Mouse (Mus musculus) embryonic fibroblast, embryonic 13.5 days (primary cell): ENCODE measurements around the gene Sppl3. TPM values are rescaled to one million over a fixed set of nuclear protein-coding genes. Genes with fewer than 3 reads are reported as not detected.

Experiments used
- H3K27ac ChIP-seq: 2 replicates; pipeline ENCODE4 v1.5.1; 2012; ENCODE audit warnings: low read length, control low read depth, inconsistent platforms; ENCODE audit not compliant: insufficient read depth
- H3K4me1 ChIP-seq: 2 replicates; pipeline ENCODE4 v1.6.1; 2011; ENCODE audit warnings: low read length; ENCODE audit not compliant: control insufficient read depth, insufficient read depth
- H3K4me3 ChIP-seq: 2 replicates; pipeline ENCODE4 v1.5.1; 2011; ENCODE audit warnings: mild to moderate bottlenecking, control low read depth, low read length; ENCODE audit not compliant: insufficient read depth
- CTCF ChIP-seq: IDR thresholded peaks from 2 replicates; pipeline ENCODE4 v1.5.1; 2011; ENCODE audit warnings: mild to moderate bottlenecking, control low read depth, low read length, moderate library complexity, borderline replicate concordance; ENCODE audit not compliant: insufficient read depth
- POLR2A ChIP-seq: IDR thresholded peaks from 2 replicates; pipeline ENCODE4 v1.6.1; 2011; ENCODE audit warnings: low read depth, mild to moderate bottlenecking, control low read depth, low read length, moderate library complexity
- polyA plus RNA-seq: library from polyadenylated mRNA; stranded (reverse); fragments of >200 nt; gene quantifications from 2 replicates; pipeline ENCODE4 v1.2.4, GENCODE M21; 2011; ENCODE audit warnings: low read depth; ENCODE audit not compliant: missing spikeins, insufficient read length

The Sppl3 gene
- polyA plus RNA-seq, 1 experiment = 85.3 TPM

DNA sequence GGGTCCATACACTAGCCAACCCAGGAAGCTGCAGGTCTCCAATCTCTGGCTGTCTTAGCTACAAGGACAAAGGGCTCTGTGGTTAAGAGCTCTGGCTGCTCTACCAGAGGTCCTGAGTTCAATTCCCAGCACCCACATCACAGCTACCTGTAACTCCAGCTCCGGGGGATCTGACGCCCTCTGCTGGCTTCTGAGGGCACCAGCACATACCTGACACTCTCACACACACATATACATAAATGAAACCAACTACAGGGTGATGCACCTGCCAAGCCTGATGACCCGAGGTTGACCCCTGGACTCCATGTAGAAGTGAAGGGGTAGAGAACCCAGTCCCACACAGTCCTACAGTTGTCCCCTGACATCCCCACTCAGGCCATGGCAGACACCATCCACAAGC is 105.5 kb downstream of the Sppl3 start:
- H3K4me3 ChIP-seq = no peak overlapping the region
- no peak overlapping the region for H3K27ac ChIP-seq
- TF ChIP-seq CTCF = no peak
- no peak for TF ChIP-seq POLR2A
- H3K4me1 ChIP-seq = no peaks in the 10 kb centered on the region; the same call in 1 of the 2 replicates

DNA sequence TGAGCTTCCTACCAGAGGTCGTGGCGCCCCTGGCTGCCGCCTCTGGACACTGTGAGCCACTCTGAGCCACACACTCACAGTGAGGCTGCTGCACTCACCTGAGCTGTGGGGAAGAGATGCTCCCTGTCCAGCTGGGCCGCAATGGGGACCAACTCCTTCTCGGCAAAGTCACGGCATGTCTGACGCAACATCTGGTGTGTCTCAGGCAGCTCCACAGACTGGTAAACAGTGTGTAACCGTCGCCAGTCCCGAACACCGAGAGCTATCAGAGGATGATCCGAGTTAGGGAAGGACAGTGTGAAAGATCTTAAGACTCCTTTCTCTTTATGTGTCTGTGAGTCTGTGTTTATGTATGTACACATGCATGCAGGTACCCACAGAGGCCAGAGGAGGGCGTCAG is 106.5 kb downstream of the Sppl3 start:
- no peak for TF ChIP-seq CTCF
- TF ChIP-seq POLR2A = no peak
- Histone ChIP-seq H3K27ac (no peak overlapping the region), H3K4me3 (no peak overlapping the region), H3K4me1 (no peaks in the 10 kb centered on the region; the same call in 1 of the 2 replicates)

DNA sequence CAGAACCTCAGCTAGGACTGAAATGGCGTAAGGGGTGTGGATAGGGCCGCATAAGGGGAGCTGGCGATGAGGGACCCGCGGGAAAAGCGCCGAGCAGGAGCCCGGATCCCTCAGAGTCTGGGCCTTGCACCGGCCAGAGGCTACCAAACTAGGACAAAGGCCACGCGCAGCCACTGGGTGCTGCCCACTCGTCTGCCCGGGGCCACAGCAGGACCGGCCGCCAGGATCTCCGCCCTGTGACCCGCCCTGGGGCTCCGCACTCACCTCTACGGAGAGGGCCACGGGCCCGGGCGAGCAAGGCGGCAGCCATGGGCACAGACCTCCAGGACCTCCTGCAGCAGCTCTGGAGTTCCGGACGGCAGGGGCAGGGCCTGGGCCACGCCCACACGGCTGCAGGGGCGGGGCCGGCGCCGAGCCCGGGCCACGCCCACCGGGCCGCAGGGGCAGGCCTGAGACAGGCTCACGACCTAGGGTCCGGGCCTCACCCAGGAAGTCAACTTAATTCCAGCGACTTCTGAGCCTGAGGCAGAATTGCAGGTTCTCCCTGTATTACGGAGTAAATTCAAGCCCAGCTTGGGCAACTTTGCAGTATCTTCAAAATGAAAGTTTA is 108.1 kb downstream of the Sppl3 start, which contains the start of gene Acads:
Gene Acads, minus strand, starts transcription at position 386 of the 610 bp plus-strand sequence.
- Histone ChIP-seq H3K4me3 (peak within 1 kb of the TSS; percentile 96), H3K4me1 (no peaks in the 10 kb centered on the region; the same call in 1 of the 2 replicates), H3K27ac (peak within 1 kb of the TSS; percentile 22; the same call in 1 of the 2 replicates)
- peak; percentile 87 for TF ChIP-seq POLR2A
- TF ChIP-seq CTCF = no peak

DNA sequence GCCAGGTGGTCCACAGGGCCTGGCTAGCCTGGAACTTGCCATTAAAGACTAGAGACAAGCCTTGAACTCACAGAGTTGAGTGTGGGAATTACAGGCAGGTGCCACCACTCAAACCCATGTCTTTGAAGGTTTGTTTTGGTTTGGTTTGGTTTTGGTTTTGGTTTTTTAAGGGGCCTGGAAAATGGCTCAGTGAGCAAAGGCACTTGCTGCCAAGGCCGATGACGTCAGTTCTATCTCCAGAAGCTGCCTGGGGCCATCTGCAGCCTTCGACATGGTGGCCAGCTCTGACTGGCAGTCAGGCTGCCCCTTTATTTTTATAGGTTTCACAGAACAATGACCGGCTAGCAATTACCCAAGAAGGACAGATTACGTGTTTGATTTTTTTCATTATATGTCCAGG is 110.0 kb downstream of the Sppl3 start:
- Histone ChIP-seq H3K4me1 (peaks cover 4% of the 10 kb centered on the region; the same call in 1 of the 2 replicates), H3K27ac (no peak overlapping the region), H3K4me3 (no peak overlapping the region)
- TF ChIP-seq CTCF (no peak), POLR2A (no peak)

DNA sequence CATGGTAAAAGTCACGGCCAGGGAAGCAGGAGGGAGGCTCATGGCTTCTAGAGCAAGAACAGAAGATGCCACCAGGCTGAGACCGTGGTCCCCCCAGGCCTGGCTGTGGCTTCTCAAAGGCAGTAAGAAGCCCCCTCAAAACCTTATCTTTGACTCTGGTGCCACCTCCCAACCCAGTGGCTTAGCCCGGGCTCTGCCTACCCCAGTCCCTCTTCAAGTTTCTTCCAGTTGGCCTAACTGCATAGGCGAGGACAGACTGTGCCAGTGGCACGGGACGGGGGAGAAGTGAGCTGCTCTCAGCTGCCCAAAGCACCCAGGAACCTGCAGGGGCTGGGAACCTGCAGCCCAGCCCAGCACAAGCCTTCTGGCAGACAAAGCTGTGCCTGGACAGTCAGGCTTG is 113.8 kb downstream of the Sppl3 start:
- Histone ChIP-seq H3K4me3 (no peak overlapping the region), H3K4me1 (peaks cover 4% of the 10 kb centered on the region; the same call in 1 of the 2 replicates), H3K27ac (no peak overlapping the region)
- no peak for TF ChIP-seq CTCF
- no peak for TF ChIP-seq POLR2A

DNA sequence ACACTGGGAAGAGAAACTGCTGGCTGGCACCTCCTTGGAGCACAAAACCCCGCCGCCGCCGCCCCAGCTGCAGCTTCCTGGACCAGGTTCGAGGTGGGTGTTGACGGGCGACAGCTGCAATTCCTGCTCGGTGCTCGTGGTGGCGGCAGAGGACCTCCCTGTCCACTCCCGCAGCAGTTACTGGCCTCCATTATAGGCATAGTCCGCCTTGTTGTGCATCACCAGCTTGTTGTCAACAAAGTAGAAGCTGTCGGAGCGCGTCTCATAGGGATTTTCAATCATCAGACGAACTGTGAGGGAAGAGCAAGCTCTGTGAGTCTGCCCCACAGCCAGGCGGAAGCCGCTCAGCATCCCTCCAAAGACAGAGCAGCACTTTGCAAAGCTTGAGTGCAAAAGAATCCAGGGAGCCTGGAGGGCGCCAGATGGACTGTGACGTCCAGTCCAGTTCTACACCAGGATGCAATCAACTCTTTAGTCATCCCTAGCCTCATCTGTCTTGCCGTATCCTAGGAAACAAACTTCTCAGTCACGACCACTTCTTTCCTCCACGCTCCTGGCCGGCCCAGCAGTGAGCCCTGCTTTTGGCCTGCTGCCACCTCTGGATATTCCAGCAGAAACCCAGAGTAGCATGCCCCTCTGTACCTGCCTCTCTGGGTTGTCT is 114.4 kb downstream of the Sppl3 start:
- TF ChIP-seq CTCF = peak; percentile 98
- no peak for TF ChIP-seq POLR2A

DNA sequence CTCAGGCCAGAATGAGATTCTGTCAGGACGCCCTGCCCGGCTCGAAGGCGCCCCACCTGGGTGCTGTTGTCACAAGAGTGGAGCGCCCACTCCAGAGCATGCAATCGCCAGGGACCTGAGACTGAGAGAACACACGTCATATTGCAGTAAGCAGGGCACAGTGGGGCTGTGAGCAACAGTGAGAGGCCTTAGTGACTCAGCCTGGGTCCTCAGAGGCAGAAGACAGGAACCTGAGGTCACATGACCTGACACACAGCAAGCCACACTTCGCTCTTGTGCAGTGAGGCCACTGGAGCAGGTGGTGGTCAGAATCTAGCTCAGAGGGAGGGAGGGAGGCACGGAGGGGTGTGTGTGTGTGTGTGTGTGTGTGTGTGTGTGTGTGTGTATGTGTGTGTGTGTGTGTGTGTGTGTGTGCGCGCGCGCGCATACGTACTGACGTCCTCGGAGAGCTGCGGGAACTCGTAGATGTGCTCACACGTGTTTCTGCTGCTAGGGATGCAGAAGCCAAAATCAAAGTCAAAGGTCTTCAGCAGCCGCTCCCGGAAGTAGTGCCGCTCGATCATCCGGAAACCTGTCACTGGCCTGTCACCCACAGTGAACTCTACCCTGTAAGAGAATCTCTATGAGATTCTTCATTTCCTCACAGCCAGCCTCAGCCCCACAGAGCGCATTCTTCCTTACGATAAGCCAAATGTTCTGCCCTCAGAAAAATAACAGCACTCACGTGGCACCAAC is 115.8 kb downstream of the Sppl3 start:
- Histone ChIP-seq H3K4me3 (no peak overlapping the region), H3K4me1 (peaks cover 4% of the 10 kb centered on the region; the same call in 1 of the 2 replicates), H3K27ac (no peak overlapping the region)
- no peak for TF ChIP-seq CTCF
- TF ChIP-seq POLR2A = no peak

More for the DNA sequence above, 114.4 kb downstream of the Sppl3 start:
- H3K4me3 ChIP-seq = no peak overlapping the region
- no peak overlapping the region for H3K27ac ChIP-seq
- peaks cover 4% of the 10 kb centered on the region; the same call in 1 of the 2 replicates for H3K4me1 ChIP-seq

DNA sequence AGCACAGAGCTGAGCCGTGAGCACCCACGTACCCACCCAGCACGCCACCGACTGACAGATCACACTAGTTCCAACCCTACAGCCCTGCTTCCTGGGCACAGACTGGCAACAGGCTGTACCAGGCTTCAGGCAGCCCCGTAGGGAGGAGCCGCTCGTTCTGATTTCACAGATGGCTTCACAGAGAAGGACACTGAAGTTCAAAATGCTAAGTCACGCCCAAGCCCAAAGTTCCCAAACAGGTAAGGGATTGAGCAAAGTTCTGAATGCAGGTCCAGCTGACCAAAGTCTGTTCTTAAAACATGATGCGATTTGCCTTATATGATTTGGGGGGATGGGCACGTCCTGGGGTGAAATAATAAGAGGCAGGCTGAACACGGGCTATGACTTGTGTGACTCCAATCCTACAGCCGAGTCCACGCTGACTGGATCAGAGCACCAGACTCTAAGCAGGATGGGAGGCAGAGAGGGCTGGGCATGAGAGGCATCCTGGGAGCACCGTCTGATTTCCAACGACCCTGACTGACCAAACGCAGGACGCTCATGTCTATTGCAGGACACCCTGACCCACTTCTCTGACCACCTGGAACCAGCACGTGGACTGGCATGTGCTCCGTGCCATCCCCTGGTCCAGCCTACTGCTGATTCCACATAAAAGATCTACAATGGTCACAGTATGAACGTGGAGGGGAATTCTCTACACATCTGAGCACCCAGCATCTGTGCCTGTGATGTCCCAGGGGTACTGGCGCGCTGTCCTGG is 116.7 kb downstream of the Sppl3 start:
- TF ChIP-seq CTCF = no peak
- no peak for TF ChIP-seq POLR2A
- Histone ChIP-seq H3K4me3 (no peak overlapping the region), H3K4me1 (peaks cover 4% of the 10 kb centered on the region; the same call in 1 of the 2 replicates), H3K27ac (no peak overlapping the region)

DNA sequence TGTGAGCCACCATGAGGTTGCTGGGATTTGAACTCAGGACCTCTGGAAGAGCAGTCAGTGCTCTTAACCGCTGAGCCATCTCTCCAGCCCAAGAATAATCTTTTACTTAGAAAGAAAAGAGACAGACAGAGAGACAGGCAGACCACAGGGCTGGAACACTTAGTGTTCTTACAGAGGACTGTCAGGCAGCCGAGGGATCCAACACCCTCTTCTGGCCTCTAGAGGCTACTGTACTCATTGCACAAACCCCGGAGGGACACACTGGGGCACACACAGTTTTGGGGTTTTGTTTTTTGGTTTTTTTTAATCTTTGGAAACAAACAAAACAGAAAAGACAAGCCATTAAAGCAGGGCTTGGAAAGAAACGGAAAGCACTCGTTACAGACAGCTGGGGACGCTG is 118.4 kb downstream of the Sppl3 start:
- Histone ChIP-seq H3K4me1 (peaks cover 4% of the 10 kb centered on the region; the same call in 1 of the 2 replicates), H3K4me3 (no peak overlapping the region), H3K27ac (no peak overlapping the region)
- no peak for TF ChIP-seq CTCF
- TF ChIP-seq POLR2A = no peak
